In the genomic region with DNA sequence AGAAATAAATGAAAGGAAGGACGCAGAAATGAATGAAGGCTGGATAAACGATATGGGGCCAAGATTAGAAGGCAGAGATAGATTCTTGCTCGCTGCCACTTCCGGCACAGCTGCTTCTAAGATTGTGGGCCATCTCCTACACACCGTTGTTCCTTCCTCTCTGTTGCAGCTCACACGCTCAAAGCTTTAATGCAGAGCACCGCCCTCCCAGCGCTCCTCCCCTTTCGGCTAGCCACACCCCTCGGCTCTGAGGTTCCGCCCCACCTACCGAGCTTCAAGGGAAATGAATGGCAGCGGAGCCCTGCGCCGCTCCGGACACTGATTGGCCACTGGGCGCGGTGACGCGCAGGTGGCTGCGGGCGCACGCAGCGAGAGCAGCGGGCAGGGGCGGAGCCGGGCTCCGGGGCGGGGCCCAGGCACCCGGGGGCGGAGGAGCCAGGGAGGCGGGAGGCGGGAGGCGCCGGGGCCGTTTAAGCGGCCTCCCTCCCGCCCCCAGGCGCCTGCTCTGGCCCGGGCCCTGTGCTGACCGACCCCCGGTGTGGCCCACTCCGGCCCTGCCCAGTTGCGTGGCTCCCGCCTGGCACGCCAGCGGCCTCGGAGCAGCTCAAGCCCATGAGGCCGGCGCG, we compare ENCODE assay signal across 7 mouse cellular contexts. TPM values are rescaled to one million over a fixed set of nuclear protein-coding genes. Genes with fewer than 3 reads are reported as not detected.
DNase-seq lines count a peak whose midpoint lies in the region; ATAC-seq lines count a peak whose summit lies in the region.

TSS of gene Mmd (plus strand) at position 432 of the 626 bp plus-strand sequence.

- no peaks in the 10 kb centered on the region for H3K9me3 ChIP-seq in embryonic facial prominence, embryonic 12.5 days
- H3K9me3 ChIP-seq in limb, embryonic 11.5 days (ENCODE audit: control insufficient read depth, low read length), result no peaks in the 10 kb centered on the region
- H3K9me3 ChIP-seq in midbrain, embryonic 14.5 days (ENCODE audit: control insufficient read depth, low read length), result no peaks in the 10 kb centered on the region

- no peaks in the 10 kb centered on the region for H3K36me3 ChIP-seq in embryonic facial prominence, embryonic 12.5 days
- no peaks in the 10 kb centered on the region for H3K36me3 ChIP-seq in limb, embryonic 11.5 days (ENCODE audit: control insufficient read depth, insufficient read depth, low read length)
- no peaks in the 10 kb centered on the region for H3K36me3 ChIP-seq in midbrain, embryonic 14.5 days (ENCODE audit: control insufficient read depth, insufficient read depth, low read length)

- peak within 1 kb of the TSS; percentile 89 for H3K27ac ChIP-seq in embryonic facial prominence, embryonic 12.5 days
- H3K27ac ChIP-seq in limb, embryonic 11.5 days (replicated peaks; ENCODE audit: low read depth, low read length), result peak within 1 kb of the TSS; percentile 72
- H3K27ac ChIP-seq in midbrain, embryonic 14.5 days (replicated peaks; ENCODE audit: low read depth, low read length), result peak within 1 kb of the TSS; percentile 94

- under 1% methylated on average over 51 of the region's 51 CpGs for WGBS in embryonic facial prominence, embryonic 12.5 days
- WGBS in limb, embryonic 11.5 days, result under 1% methylated on average over 42 of the region's 51 CpGs
- under 1% methylated on average over 49 of the region's 51 CpGs for WGBS in midbrain, embryonic 14.5 days

- peak within 1 kb of the TSS; percentile 89 for H3K9ac ChIP-seq in embryonic facial prominence, embryonic 12.5 days
- peak within 1 kb of the TSS; percentile 92 for H3K9ac ChIP-seq in limb, embryonic 11.5 days (ENCODE audit: low read length)
- peak within 1 kb of the TSS; percentile 86 for H3K9ac ChIP-seq in midbrain, embryonic 14.5 days (replicated peaks; ENCODE audit: low read length)

- peak within 1 kb of the TSS; percentile 84 for H3K4me2 ChIP-seq in embryonic facial prominence, embryonic 12.5 days (replicated peaks)
- peak within 1 kb of the TSS; percentile 62 for H3K4me2 ChIP-seq in limb, embryonic 11.5 days (ENCODE audit: low read depth, severe bottlenecking)
- peak within 1 kb of the TSS; percentile 62 for H3K4me2 ChIP-seq in midbrain, embryonic 14.5 days (ENCODE audit: low read length)

- H3K4me3 ChIP-seq in embryonic facial prominence, embryonic 12.5 days, result peak within 1 kb of the TSS; percentile 87
- H3K4me3 ChIP-seq in limb, embryonic 11.5 days (ENCODE audit: low read depth, low read length), result peak within 1 kb of the TSS; percentile 80
- peak within 1 kb of the TSS; percentile 84 for H3K4me3 ChIP-seq in midbrain, embryonic 14.5 days (replicated peaks; ENCODE audit: low read depth, low read length)

- no peaks in the 10 kb centered on the region for H3K27me3 ChIP-seq in embryonic facial prominence, embryonic 12.5 days
- H3K27me3 ChIP-seq in limb, embryonic 11.5 days (ENCODE audit: control insufficient read depth, insufficient read depth, low read length), result no peaks in the 10 kb centered on the region
- H3K27me3 ChIP-seq in midbrain, embryonic 14.5 days (ENCODE audit: control insufficient read depth, insufficient read depth, low read length), result no peaks in the 10 kb centered on the region

- peaks cover 18% of the 10 kb centered on the region; the same call in 1 of the 2 replicates for H3K4me1 ChIP-seq in embryonic facial prominence, embryonic 12.5 days
- H3K4me1 ChIP-seq in limb, embryonic 11.5 days (ENCODE audit: control insufficient read depth, insufficient read depth, low read length), result no peaks in the 10 kb centered on the region
- peaks cover 25% of the 10 kb centered on the region for H3K4me1 ChIP-seq in midbrain, embryonic 14.5 days (ENCODE audit: control insufficient read depth, insufficient read depth, low read length)

- ATAC-seq in embryonic facial prominence, embryonic 12.5 days (ENCODE audit: insufficient number of reproducible peaks, insufficient read depth, low FRiP score, low TSS enrichment), result peak; percentile 98
- peak; percentile 99 for ATAC-seq in limb, embryonic 11.5 days (ENCODE audit: insufficient number of reproducible peaks, low FRiP score, low TSS enrichment, low read depth)
- peak; percentile 99 for ATAC-seq in midbrain, embryonic 14.5 days (ENCODE audit: low FRiP score, low TSS enrichment)

- DNase-seq in adrenal gland, postnatal 25 days, result peak; percentile 97
- peak; percentile 100 for DNase-seq in heart, adult 11 months
- peak; percentile 98 for DNase-seq in kidney, adult 18-20 months
- DNase-seq in limb, embryonic 11.5 days (ENCODE audit: low spot score), result peak; percentile 96
- peak; percentile 99 for DNase-seq in midbrain, embryonic 14.5 days
- DNase-seq in spleen, adult 18-20 months, result peak; percentile 98 to 99

RNA-seq across cellular contexts. Expression of gene Mmd, which starts in this region (rescaled TPM):
- 63.3 and 69.1 TPM in 2 replicates for total RNA-seq in adrenal gland, postnatal 25 days (2021)
- polyA plus RNA-seq in embryonic facial prominence, embryonic 12.5 days (2016; fragmentation: Nextera tagmentation; extraction: Ambion mirVana), result 44.5 TPM in 2 replicates
- polyA plus RNA-seq in limb, embryonic 11.5 days (2014; fragmentation: Nextera tagmentation; extraction: Ambion mirVana), result 35.5 and 36.1 TPM in 2 replicates
- 91.2 and 93.6 TPM in 2 replicates for polyA plus RNA-seq in midbrain, embryonic 14.5 days (2014; fragmentation: Nextera tagmentation; extraction: Ambion mirVana)

Comparison
In these comparisons a context has a peak if more than half of its experiments do, and no peak if none do; other contexts are left out.
1. Peak in every context shown above with its lines: DNase-seq, ATAC-seq, H3K4me3 ChIP-seq and H3K27ac ChIP-seq.